Mouse (Mus musculus) forebrain, embryonic 14.5 days (tissue): Measurements from ENCODE around the gene Asna1. TPM values are rescaled to one million over a fixed set of nuclear protein-coding genes. Genes with fewer than 3 reads are reported as not detected.
A peak's percentile ranks its signal among the peaks of the same experiment; 100 is the strongest.

ENCODE experiments used
- ATAC-seq: fragments of 200-750 bp; cut with Nextera tagmentation; 2 replicates; pipeline ENCODE4 v1.8.0; 2017; ENCODE audit warnings: mild to moderate bottlenecking, moderate library complexity
- DNase-seq: peaks from one replicate; pipeline ENCODE4 v3.0.0-alpha.2; 2015; ENCODE audit warnings: low spot score
- H3K27ac ChIP-seq: fragments of 300-500 bp; sonication (generic); 2 replicates; pipeline ENCODE4 v1.5.1; 2014; ENCODE audit warnings: low read depth, mild to moderate bottlenecking, control low read depth, low read length, moderate library complexity
- H3K27me3 ChIP-seq: fragments of 300-500 bp; sonication (generic); replicated peaks from 2 replicates; pipeline ENCODE4 v1.6.1; 2014; ENCODE audit warnings: low read length, control low read depth, mixed read lengths; ENCODE audit not compliant: control insufficient read depth, insufficient read depth
- H3K36me3 ChIP-seq: fragments of 300-500 bp; sonication (generic); 2 replicates; pipeline ENCODE4 v1.6.1; 2014; ENCODE audit warnings: low read length, control low read depth; ENCODE audit not compliant: control insufficient read depth, insufficient read depth
- H3K4me1 ChIP-seq: fragments of 300-500 bp; sonication (generic); 2 replicates; pipeline ENCODE4 v1.6.1; 2014; ENCODE audit warnings: antibody characterized with exemption, low read length, control low read depth; ENCODE audit not compliant: control insufficient read depth, insufficient read depth
- H3K4me2 ChIP-seq: fragments of 300-500 bp; sonication (generic); 2 replicates; pipeline ENCODE4 v1.6.1; 2014; ENCODE audit warnings: mild to moderate bottlenecking, control low read depth, low read length
- H3K4me3 ChIP-seq: fragments of 300-500 bp; sonication (generic); 2 replicates; pipeline ENCODE4 v1.5.1; 2014; ENCODE audit warnings: low read depth, low read length, control low read depth
- H3K9ac ChIP-seq: fragments of 300-500 bp; sonication (generic); 2 replicates; pipeline ENCODE4 v1.6.1; 2014; ENCODE audit warnings: mild to moderate bottlenecking, low read length, control low read depth, moderate library complexity
- H3K9me3 ChIP-seq: fragments of 300-500 bp; sonication (generic); replicated peaks from 2 replicates; pipeline ENCODE4 v1.6.1; 2016; ENCODE audit warnings: low read length, control low read depth, mixed read lengths; ENCODE audit not compliant: control insufficient read depth
- WGBS: fragments of 180-500 bp; shearing (Covaris S2); extraction: QIAGEN DNeasy Blood & Tissue Kit; methylation state at CpG from one replicate; pipeline ENCODE4 v1.1.7; 2014; 5-methylcytosine and 5-hydroxymethylcytosine counted together
- polyA plus RNA-seq: library from polyadenylated mRNA; unstranded; fragments of >200 nt; fragmentation: Nextera tagmentation; extraction: Ambion mirVana; gene quantifications from 2 replicates; pipeline ENCODE4 v1.2.1, GENCODE M21; 2014

The Asna1 gene
- polyA plus RNA-seq, 1 experiment from 2014 or later, result 178 TPM

DNA sequence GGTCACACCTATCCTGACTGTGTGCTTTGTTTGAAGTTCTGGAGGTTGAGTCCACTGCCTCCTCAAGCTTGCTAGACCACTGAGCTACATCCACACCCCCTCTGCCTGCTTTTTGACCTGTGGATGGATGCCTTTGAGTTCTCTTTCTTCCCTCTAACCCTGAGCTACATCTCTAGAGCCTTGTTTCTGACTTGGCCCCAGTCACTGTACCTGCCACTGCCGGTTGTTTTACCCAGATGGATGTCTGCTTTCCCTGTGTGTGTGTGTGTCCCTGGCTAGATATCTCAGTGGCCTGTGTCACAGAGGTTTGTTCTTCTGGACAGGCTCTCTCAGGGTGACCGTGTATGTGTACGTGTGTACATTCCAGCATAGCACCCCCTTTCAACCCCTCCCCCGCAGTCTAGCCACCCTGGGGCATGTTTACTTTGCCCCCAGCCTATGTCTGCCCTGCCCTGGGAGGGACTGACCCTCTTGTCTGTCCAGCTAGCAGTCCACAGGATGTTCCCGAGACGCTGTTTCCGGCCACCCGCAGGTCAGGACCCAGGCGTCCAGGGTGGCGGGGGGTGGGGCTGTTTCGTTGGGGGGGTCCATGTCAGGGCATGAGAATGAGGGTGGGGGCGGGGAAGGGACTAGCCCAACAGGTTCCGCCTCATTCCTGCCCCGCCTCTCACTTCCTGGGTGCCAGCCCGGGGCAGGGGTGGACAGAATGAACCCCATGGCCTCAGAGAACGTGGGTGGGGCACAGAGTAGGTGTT lies 40.6 kb downstream of the Asna1 start:
- peak overlapping the region; percentile 67; the same call in 1 of the 2 replicates for H3K9ac ChIP-seq
- no peaks in the 10 kb centered on the region for H3K36me3 ChIP-seq
- H3K4me1 ChIP-seq, result peaks cover 22% of the 10 kb centered on the region
- 20% methylated on average over 16 of the region's 16 CpGs for WGBS
- no peaks in the 10 kb centered on the region for H3K9me3 ChIP-seq
- ATAC-seq, result no peak
- H3K4me3 ChIP-seq, result no peak overlapping the region
- H3K27me3 ChIP-seq, result 0 out of 2 replicates have a peak, but pooled peaks cover 12% of the 10 kb centered on the region
- H3K27ac ChIP-seq, result no peak overlapping the region
- peak overlapping the region; percentile 98; the same call in 1 of the 2 replicates for H3K4me2 ChIP-seq
- no peak for DNase-seq

DNA sequence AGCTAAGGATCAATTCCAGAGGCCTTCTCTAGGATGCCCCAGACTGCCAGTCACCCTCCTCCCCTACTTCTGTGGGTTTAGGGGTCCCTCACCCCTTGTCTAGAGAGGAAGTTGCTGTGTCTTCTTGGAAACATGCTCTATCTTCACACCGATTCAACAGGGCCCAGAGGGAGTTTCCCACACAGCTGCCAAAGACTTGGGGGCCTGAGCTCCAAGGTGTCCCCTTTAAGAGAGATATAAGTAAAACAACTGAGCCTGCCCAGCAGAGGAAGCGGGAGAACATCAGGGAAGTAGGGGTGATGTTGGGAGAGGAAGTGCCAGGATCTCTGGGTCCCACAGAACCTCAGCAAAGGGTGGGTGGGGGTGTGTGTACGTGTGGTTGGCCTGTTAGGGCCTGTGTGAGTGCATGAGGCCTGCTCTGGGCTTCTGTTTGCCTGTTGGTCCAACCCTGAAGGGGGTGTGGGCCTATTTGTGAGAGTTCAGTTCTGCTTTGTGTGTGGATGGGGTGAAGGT lies 42.5 kb downstream of the Asna1 start:
- no peaks in the 10 kb centered on the region for H3K9me3 ChIP-seq
- H3K4me3 ChIP-seq, result no peak overlapping the region
- ATAC-seq (no peak), DNase-seq (no peak)
- H3K4me1 ChIP-seq, result peaks cover 34% of the 10 kb centered on the region
- no peak overlapping the region for H3K9ac ChIP-seq
- no peak overlapping the region for H3K27ac ChIP-seq
- H3K4me2 ChIP-seq, result no peak overlapping the region
- H3K27me3 ChIP-seq, result peaks cover 25% of the 10 kb centered on the region
- no peaks in the 10 kb centered on the region for H3K36me3 ChIP-seq
- WGBS, result 69% methylated on average over 3 of the region's 3 CpGs

DNA sequence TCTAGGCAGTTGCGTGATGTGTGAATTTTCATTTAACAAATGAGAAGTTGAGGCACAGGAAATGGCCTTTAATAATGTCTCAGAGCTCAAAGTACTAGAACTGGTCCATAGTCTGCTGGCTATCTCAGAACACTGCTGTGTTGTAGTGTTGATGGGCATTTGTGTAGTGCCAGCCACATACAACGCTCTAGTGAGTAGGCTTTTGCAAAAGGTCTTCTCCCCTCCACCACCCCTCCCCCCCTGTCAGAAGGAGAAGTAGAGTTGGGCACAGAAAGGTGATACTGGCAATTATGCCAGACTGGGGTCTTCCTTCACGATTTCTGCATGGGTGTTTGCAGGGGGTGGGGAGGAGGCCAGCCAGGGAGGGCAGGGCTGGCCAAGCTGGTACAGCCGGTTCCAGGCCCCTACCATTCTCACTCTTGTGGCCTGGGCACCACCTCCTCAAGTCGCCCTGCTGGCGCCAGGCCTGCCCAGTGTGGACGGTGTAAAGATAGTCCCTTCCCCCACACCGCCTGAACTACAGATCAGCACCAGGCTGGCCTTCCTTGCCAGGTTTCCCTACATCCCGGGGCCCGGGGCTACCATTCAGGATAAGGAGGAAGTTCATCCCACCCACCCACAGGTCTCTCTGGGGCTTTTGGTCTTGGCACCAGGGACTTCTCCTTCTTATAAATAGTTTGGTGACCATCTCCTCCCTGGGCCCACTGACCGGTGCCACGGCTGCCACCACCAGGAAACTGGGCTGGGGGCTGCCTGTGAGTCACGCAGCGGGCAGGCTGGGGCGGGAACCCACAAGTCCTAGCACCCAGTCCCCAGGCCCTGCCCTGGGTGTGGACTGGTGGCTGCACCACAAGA lies 43.2 kb downstream of the Asna1 start:
- DNase-seq, result no peak
- H3K9ac ChIP-seq, result no peak overlapping the region
- WGBS, result 80% methylated on average over 15 of the region's 15 CpGs
- H3K4me3 ChIP-seq, result no peak overlapping the region
- H3K4me1 ChIP-seq, result peaks cover 38% of the 10 kb centered on the region
- H3K27me3 ChIP-seq, result peaks cover 31% of the 10 kb centered on the region
- no peaks in the 10 kb centered on the region for H3K9me3 ChIP-seq
- no peak overlapping the region for H3K4me2 ChIP-seq
- H3K27ac ChIP-seq, result no peak overlapping the region
- no peak for ATAC-seq
- no peaks in the 10 kb centered on the region for H3K36me3 ChIP-seq

DNA sequence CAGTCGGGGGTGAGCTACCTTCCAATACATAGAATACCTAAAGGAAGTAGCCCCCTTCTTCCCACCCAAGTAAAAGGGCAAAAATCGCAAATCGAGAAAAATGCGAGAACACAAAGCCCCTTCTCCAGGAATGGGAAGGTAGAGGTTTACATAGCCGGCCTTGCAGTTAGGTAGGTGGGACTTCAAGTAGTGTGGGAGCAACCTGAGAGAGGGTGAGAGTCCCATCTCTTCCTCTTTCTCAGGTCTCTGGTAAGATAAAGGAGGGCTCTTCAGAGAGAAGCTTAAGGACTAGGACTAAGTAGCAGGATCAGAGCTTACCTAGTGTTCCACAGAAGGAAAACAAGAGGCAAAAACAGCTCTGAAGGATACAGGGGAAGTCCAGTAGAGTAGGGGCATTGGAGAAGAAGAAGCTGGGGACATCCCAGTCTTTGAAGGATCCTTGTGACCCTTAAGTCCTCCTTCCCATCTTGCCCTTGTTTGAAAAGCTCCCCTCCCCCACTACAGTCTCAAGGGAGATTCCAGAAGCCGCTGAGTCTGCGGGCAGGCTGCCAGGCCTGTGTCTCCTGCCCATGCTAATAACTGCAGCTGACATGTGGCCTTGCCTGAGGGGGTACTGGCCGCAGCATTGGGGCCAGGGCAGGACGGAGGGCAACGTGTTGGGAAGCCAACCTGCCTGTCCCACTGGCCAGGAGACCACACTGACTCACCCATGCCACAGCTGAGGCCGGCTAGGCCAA lies 44.3 kb downstream of the Asna1 start:
- no peak overlapping the region; the same call in 1 of the 2 replicates for H3K9ac ChIP-seq
- H3K4me1 ChIP-seq, result peaks cover 44% of the 10 kb centered on the region
- DNase-seq (peak; percentile 63), ATAC-seq (no peak)
- no peaks in the 10 kb centered on the region for H3K36me3 ChIP-seq
- peaks cover 27% of the 10 kb centered on the region for H3K27me3 ChIP-seq
- H3K27ac ChIP-seq, result no peak overlapping the region
- no peak overlapping the region for H3K4me2 ChIP-seq
- 39% methylated on average over 11 of the region's 11 CpGs for WGBS
- H3K4me3 ChIP-seq, result no peak overlapping the region
- H3K9me3 ChIP-seq, result no peaks in the 10 kb centered on the region

DNA sequence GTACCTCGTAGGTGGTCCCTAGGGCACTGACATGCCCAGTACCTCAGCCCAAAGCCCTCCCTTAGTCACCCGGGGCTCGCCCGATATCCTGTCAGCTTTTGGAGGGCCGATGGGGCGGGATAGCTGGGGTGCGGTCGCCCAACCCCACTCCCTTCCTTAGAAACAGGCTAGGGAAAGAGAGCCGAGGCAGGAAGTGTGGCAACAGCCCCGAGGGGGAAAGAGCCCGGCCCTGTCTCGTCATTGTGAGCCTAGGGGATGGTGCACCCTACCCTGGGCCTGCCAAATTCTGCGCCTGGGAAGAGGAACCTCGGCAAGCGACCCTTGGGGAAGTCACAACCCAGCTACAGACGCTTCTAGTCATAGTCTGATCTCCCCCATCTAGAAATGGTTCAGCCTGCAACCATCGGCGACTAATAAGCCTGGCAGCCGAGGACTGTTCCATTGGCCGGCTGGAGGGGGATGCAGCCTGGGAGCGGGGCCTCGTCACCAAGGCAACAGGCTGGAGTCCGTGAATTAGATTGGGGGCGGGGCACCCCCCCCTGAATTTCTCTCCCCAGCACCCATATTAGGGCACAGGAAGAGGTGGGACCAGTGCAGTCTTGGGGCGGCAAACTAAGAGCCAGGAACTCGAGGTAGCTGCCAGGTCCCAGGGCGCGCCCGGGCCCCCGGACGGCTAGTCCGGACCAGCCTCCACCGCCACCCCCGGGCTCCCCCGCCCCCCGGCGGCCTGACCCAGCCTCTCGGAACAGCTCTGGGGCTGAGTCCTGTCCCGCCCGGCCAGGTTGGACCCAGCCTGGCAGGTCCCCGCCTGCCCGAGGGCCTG lies 45.3 kb downstream of the Asna1 start:
- Histone ChIP-seq H3K4me1 (peaks cover 35% of the 10 kb centered on the region), H3K27ac (no peak overlapping the region), H3K9me3 (no peaks in the 10 kb centered on the region), H3K9ac (peak overlapping the region; percentile 49), H3K36me3 (peaks cover 6% of the 10 kb centered on the region), H3K4me3 (peak overlapping the region; percentile 26), H3K27me3 (peaks cover 27% of the 10 kb centered on the region), H3K4me2 (peak overlapping the region; percentile 96)
- DNase-seq, result peak; percentile 95
- peak; percentile 40; the same call in 1 of the 2 replicates for ATAC-seq
- 2% methylated on average over 39 of the region's 42 CpGs for WGBS

DNA sequence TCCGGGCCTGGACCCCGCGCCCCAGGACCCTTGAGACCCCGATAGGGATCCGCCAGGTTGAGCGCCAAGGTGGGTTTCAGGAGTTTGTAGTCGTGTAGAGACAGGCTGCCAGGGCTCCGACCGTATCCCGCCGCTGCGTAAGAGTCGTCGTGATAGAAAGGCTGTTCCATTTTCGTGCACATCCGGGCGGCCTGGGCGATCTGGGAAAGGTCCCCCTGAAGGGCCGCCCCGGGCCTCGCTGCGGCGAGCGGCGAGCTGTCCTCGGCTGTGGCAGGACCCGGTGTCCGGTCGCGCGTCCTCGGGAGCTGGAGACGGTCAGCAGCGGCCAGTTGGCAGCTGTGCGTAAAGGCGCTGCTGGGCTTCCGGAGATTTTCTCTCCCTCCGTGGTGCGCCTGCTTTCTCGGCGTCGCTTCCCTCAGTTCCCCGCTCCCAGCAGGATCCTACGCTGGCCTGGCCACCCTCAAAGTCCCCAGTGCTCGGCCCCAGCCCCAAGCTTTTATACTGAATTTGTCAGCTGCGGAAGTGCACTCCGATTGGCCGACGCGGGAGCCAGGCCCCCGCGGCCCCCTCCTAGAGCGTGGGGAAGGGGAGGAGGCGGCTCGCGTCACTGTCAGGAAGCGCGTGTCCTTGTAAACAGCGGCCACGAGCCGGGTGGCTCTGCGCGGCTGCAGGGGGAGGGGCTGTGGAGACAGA lies 46.7 kb downstream of the Asna1 start, which contains the start of gene Junb:
TSS of gene Junb (minus strand) at position 471 of the 693 bp plus-strand sequence.
- Histone ChIP-seq H3K27ac (peak within 1 kb of the TSS; percentile 24; the same call in 1 of the 2 replicates), H3K4me1 (peaks cover 33% of the 10 kb centered on the region), H3K9ac (peak within 1 kb of the TSS; percentile 68), H3K27me3 (peaks cover 27% of the 10 kb centered on the region), H3K9me3 (no peaks in the 10 kb centered on the region), H3K36me3 (peaks cover 20% of the 10 kb centered on the region), H3K4me2 (peak within 1 kb of the TSS; percentile 96), H3K4me3 (peak within 1 kb of the TSS; percentile 46)
- ATAC-seq (peak; percentile 47), DNase-seq (peak; percentile 88)
- WGBS, result under 1% methylated on average over 63 of the region's 63 CpGs

DNA sequence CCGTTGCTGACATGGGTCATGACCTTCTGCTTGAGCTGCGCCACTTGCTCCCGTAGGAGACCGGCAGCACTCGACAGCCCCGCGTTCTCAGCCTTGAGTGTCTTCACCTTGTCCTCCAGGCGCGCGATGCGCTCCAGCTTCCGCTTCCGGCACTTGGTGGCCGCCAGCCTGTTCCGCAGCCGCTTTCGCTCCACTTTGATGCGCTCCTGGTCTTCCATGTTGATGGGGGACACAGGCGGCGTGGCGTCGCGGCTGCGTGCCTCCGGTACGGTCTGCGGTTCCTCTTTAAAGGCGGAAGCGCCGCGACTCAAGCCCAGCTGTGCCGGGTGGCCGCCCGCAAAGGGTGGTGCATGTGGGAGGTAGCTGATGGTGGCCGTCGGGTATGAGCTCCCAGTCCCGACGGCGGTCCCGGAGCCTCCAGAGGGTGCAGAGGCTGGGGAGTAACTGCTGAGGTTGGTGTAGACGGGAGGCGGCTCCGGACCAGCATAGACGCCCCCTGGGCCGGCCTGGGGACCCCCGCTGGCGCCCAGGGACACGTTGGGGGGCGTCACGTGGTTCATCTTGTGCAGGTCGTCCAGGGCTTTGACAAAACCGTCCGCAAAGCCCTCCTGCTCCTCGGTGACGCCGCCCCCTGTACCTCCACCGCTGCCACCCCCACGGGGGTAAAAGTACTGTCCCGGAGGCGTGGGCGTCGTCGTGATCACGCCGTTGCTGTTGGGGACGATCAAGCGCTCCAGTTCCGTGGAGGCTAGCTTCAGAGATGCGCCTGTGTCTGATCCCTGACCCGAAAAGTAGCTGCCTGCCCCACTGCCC lies 47.4 kb downstream of the Asna1 start:
- Histone ChIP-seq H3K4me2 (peak overlapping the region; percentile 96), H3K4me1 (peaks cover 33% of the 10 kb centered on the region), H3K27me3 (peaks cover 27% of the 10 kb centered on the region), H3K27ac (no peak overlapping the region), H3K9me3 (no peaks in the 10 kb centered on the region), H3K36me3 (peaks cover 27% of the 10 kb centered on the region), H3K9ac (peak overlapping the region; percentile 68), H3K4me3 (peak overlapping the region; percentile 46)
- DNase-seq (peak; percentile 61), ATAC-seq (no peak)
- WGBS, result under 1% methylated on average over 69 of the region's 70 CpGs
